Mouse (Mus musculus): ENCODE measurements around the gene Gm5134. TPM values are rescaled to one million over a fixed set of nuclear protein-coding genes. Genes with fewer than 3 reads are reported as not detected.

Gm5134 gene
- polyA plus RNA-seq, 1 experiment = 0.03 TPM

DNA sequence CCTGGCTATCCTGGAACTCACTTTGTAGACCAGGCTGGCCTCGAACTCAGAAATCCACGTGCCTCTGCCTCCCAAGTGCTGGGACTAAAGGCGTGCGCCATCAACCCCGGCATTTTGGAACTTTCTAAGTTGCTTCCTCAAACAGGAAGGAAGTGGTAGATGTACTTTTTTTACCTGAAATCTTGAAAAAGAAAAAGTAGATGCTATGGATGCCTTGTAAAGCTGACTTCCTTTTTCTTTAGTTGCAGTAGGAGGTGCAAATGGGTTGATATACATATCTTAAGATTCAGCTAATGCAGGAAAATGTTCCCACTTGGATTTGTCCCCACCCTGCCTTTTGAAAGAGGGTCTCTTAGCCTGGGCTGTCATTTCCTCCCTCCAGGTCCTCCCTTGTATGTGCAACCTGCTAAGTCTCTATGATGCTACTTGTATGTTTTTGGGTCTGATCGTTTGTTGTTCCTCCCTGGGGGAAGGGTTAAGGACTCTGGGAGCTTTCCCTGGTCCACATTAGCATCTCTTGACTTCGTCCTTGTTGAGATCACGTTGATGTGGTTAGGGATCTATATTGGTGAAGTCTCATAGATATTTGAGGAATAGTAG, 79.8 kb downstream of the Gm5134 start:
- Histone ChIP-seq H3K4me1 (ENCODE audit: control insufficient read depth, insufficient read depth, low read length) (peaks cover 4% of the 10 kb centered on the region; the same call in 1 of the 2 replicates), H3K27ac (ENCODE audit: insufficient read depth, low read depth, low read length) (no peak overlapping the region), H3K27me3 (replicated peaks; ENCODE audit: control insufficient read depth, insufficient read depth, low read length) (no peaks in the 10 kb centered on the region), H3K4me3 (ENCODE audit: insufficient read depth, low read depth, low read length) (no peak overlapping the region), H3K36me3 (ENCODE audit: control insufficient read depth, insufficient read depth, low read length) (peaks cover 1% of the 10 kb centered on the region; the same call in 1 of the 2 replicates)
- no peak for DNase-seq
- whole genome bisulfite sequencing = 89% methylated on average over 8 of the region's 8 CpGs
- no peak for TF ChIP-seq POLR2A (IDR thresholded peaks at IDR 0.05; ENCODE audit: low read depth, low read length)
- TF ChIP-seq CTCF (conservative IDR thresholded peaks at IDR 0.05; ENCODE audit: insufficient read depth, insufficient read length, low read depth, low read length) = no peak

DNA sequence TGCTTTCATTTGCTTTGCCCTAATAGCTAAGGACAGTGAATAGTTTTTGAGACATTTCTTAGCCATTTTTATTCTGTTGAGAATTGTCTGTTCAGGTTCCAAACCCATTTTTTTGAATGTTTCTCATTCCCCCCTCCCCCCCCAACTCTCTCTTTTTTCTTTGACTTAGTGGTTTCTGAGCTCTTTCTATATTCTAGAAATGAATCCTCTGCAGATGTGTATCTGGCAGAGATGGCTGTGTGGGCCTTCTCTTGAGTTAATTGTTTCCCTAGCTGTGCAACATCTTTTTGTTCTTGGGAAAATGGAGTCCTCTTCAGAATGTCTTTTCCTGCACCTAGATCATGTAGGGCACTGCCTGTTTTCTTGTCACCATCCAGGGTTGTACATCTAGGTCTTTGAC, 81.0 kb downstream of the Gm5134 start:
- no peak overlapping the region for H3K27ac ChIP-seq (ENCODE audit: insufficient read depth, low read depth, low read length)
- H3K4me3 ChIP-seq (ENCODE audit: insufficient read depth, low read depth, low read length) = no peak overlapping the region
- peaks cover 4% of the 10 kb centered on the region; the same call in 1 of the 2 replicates for H3K4me1 ChIP-seq (ENCODE audit: control insufficient read depth, insufficient read depth, low read length)
- DNase-seq = no peak
- no peaks in the 10 kb centered on the region for H3K27me3 ChIP-seq (replicated peaks; ENCODE audit: control insufficient read depth, insufficient read depth, low read length)
- peaks cover 4% of the 10 kb centered on the region for H3K36me3 ChIP-seq (ENCODE audit: control insufficient read depth, insufficient read depth, low read length)
- no peak for TF ChIP-seq CTCF (conservative IDR thresholded peaks at IDR 0.05; ENCODE audit: insufficient read depth, insufficient read length, low read depth, low read length)
- TF ChIP-seq POLR2A (IDR thresholded peaks at IDR 0.05; ENCODE audit: low read depth, low read length) = no peak

DNA sequence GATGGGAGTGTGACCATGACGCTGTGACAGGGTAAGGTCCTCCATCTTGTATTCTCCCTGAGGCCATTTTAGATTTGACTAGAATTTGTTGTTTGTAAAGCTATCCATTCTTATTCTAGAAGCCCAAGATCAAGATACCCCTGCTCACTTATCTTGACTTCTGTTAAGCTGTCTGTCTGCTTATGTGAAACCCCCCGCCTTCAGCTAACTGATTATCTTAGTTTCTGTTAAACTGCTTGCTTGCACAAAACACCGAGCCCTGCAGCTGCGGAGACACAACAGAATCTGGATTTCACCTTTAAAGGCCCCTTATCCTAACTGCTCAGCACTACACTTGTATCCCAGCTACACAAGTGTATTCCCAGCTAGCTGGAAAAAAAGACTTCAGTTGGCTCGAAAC, 82.6 kb downstream of the Gm5134 start:
- no peak for DNase-seq
- peaks cover 4% of the 10 kb centered on the region for H3K36me3 ChIP-seq (ENCODE audit: control insufficient read depth, insufficient read depth, low read length)
- no peak overlapping the region for H3K27ac ChIP-seq (ENCODE audit: insufficient read depth, low read depth, low read length)
- H3K4me3 ChIP-seq (ENCODE audit: insufficient read depth, low read depth, low read length) = no peak overlapping the region
- 97% methylated on average over 5 of the region's 5 CpGs for WGBS
- no peaks in the 10 kb centered on the region for H3K27me3 ChIP-seq (replicated peaks; ENCODE audit: control insufficient read depth, insufficient read depth, low read length)
- TF ChIP-seq POLR2A (IDR thresholded peaks at IDR 0.05; ENCODE audit: low read depth, low read length) (no peak), CTCF (conservative IDR thresholded peaks at IDR 0.05; ENCODE audit: insufficient read depth, insufficient read length, low read depth, low read length) (no peak)
- peaks cover 4% of the 10 kb centered on the region; the same call in 1 of the 2 replicates for H3K4me1 ChIP-seq (ENCODE audit: control insufficient read depth, insufficient read depth, low read length)

DNA sequence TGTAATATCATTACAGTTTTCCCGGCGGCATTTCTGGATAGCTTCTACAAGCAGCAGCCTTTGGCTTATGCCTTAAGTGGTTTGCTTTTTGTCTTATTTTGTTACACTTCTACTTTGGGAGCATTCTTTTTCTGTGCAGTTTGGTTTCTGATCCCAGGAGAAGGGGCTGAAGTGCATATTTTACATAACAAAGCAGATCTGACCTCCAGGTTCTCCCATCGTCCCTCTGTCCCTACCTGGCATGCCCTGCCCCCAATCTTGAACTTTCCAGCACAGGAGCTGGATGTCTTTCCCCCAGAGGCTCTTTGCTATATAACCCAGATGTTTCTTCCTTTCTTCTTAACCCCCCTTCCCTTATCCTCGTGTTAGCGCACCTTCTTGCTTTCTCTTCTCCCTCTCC, 91.0 kb downstream of the Gm5134 start:
- 42% methylated on average over 5 of the region's 5 CpGs for WGBS
- H3K27me3 ChIP-seq (replicated peaks; ENCODE audit: control insufficient read depth, insufficient read depth, low read length) = no peaks in the 10 kb centered on the region
- DNase-seq = peak; percentile 38
- H3K4me1 ChIP-seq (ENCODE audit: control insufficient read depth, insufficient read depth, low read length) = no peaks in the 10 kb centered on the region; the same call in 1 of the 2 replicates
- 0 out of 2 replicates have a peak overlapping the region, but pooled peaks have one; percentile 29 for H3K27ac ChIP-seq (ENCODE audit: insufficient read depth, low read depth, low read length)
- TF ChIP-seq POLR2A (IDR thresholded peaks at IDR 0.05; ENCODE audit: low read depth, low read length) (no peak), CTCF (conservative IDR thresholded peaks at IDR 0.05; ENCODE audit: insufficient read depth, insufficient read length, low read depth, low read length) (no peak)
- H3K4me3 ChIP-seq (ENCODE audit: insufficient read depth, low read depth, low read length) = no peak overlapping the region
- no peaks in the 10 kb centered on the region for H3K36me3 ChIP-seq (ENCODE audit: control insufficient read depth, insufficient read depth, low read length)

DNA sequence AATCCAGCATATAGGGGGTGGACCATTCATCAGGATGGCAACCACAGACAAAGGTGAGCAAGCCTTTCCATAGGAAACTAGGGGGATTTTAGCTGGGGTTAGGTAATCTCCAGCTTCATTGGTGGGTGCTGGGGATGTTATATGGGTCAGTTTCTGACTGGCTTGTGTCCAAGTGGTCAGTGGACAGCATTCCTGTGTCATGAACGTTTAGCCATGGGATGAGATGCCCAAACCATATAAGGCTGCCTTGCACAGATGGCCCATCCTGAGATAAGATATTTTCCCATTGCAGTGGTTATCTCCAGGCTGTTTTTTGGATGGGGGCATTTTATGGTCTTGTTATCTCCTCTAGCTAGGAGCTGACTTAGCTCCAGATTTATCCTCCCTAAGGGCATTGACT, 92.4 kb downstream of the Gm5134 start:
- WGBS = 13% methylated on average over 1 of the region's 1 CpGs
- no peak for DNase-seq

DNA sequence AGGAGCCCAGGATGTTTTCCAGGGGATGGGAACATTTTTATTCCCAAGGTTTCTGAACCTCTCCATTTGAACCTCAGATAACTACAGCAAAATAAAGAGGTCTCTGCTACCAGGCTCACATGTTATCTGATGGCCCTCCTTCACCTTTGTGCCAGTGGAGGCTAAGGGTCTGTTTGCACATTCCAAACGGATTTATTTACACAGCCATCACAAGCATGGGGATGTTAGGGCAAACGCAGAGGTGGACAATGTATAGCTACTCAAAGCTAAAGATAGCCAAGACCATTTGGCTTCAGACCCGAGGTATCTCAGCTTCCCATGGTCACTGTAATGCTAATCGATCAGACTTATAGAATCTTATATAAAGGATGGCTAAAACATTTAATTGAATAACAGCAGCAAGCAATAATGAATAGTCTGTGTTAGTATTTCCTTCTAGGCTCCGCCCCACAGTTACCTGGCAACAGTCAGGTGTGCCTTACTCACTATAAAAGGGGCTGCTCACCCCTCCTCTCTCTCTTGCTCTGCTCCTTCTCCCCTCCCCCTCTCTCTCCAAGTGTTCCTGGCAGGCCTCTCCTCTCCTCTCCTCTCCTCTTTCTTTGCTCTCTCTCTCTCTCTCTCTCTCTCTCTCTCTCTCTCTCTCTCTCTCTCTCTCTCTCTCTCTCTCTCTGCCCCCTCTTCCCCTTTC, 93.0 kb downstream of the Gm5134 start:
- H3K4me1 ChIP-seq (ENCODE audit: control insufficient read depth, insufficient read depth, low read length) = no peaks in the 10 kb centered on the region; the same call in 1 of the 2 replicates
- no peak overlapping the region for H3K27ac ChIP-seq (ENCODE audit: insufficient read depth, low read depth, low read length)
- no peak for DNase-seq
- WGBS = 50% methylated on average over 5 of the region's 5 CpGs
- H3K27me3 ChIP-seq (replicated peaks; ENCODE audit: control insufficient read depth, insufficient read depth, low read length) = no peaks in the 10 kb centered on the region
- no peaks in the 10 kb centered on the region for H3K36me3 ChIP-seq (ENCODE audit: control insufficient read depth, insufficient read depth, low read length)
- no peak for TF ChIP-seq POLR2A (IDR thresholded peaks at IDR 0.05; ENCODE audit: low read depth, low read length)
- no peak for TF ChIP-seq CTCF (conservative IDR thresholded peaks at IDR 0.05; ENCODE audit: insufficient read depth, insufficient read length, low read depth, low read length)
- H3K4me3 ChIP-seq (ENCODE audit: insufficient read depth, low read depth, low read length) = no peak overlapping the region

More for the DNA sequence above, 92.4 kb downstream of the Gm5134 start:
- no peak for TF ChIP-seq CTCF (conservative IDR thresholded peaks at IDR 0.05; ENCODE audit: insufficient read depth, insufficient read length, low read depth, low read length)
- no peak for TF ChIP-seq POLR2A (IDR thresholded peaks at IDR 0.05; ENCODE audit: low read depth, low read length)
- H3K27me3 ChIP-seq (replicated peaks; ENCODE audit: control insufficient read depth, insufficient read depth, low read length) = no peaks in the 10 kb centered on the region
- H3K27ac ChIP-seq (ENCODE audit: insufficient read depth, low read depth, low read length) = no peak overlapping the region
- no peak overlapping the region for H3K4me3 ChIP-seq (ENCODE audit: insufficient read depth, low read depth, low read length)
- no peaks in the 10 kb centered on the region for H3K36me3 ChIP-seq (ENCODE audit: control insufficient read depth, insufficient read depth, low read length)
- no peaks in the 10 kb centered on the region; the same call in 1 of the 2 replicates for H3K4me1 ChIP-seq (ENCODE audit: control insufficient read depth, insufficient read depth, low read length)

DNA sequence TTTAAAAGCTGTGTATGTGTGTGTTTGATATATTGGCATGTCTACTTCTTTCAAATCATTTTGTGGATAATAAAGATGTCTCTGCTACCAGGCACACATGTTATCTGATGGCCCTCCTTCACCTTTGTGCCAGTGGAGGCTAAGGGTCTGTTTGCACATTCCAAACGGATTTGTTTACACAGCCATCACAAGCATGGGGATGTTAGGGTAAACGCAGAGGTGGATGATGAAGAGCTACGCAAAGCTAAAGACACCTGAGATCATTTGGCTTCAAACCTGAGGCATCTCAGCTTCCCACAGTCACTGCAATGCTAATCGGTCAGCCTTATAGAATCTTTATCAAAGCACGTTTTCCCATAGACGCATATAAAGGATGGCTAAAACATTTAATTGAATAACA, 94.7 kb downstream of the Gm5134 start:
- Histone ChIP-seq H3K27me3 (replicated peaks; ENCODE audit: control insufficient read depth, insufficient read depth, low read length) (no peaks in the 10 kb centered on the region), H3K27ac (ENCODE audit: insufficient read depth, low read depth, low read length) (no peak overlapping the region), H3K36me3 (ENCODE audit: control insufficient read depth, insufficient read depth, low read length) (no peaks in the 10 kb centered on the region), H3K4me1 (ENCODE audit: control insufficient read depth, insufficient read depth, low read length) (no peaks in the 10 kb centered on the region; the same call in 1 of the 2 replicates), H3K4me3 (ENCODE audit: insufficient read depth, low read depth, low read length) (no peak overlapping the region)
- no peak for DNase-seq
- 56% methylated on average over 6 of the region's 6 CpGs for WGBS
- TF ChIP-seq CTCF (conservative IDR thresholded peaks at IDR 0.05; ENCODE audit: insufficient read depth, insufficient read length, low read depth, low read length) (no peak), POLR2A (IDR thresholded peaks at IDR 0.05; ENCODE audit: low read depth, low read length) (no peak)

Measured in kidney, adult 2 months (tissue).